Mouse (Mus musculus) ovary, postnatal 36 days (tissue): ENCODE data around the gene Fbxo44.
"Not testable (repeated sequence)": the region's sequence is repeated elsewhere in the genome, so short reads cannot be mapped to it uniquely, and the experiment has no call there.

Experiments used
- DNase-seq: peaks from one replicate; pipeline ENCODE4 v3.0.0; 2022; ENCODE audit warnings: low spot score, mixed read lengths

Gene Fbxo44

GRCm38 (mm10) chr4:148130133-148130532 lies 30.1 kb downstream of the Fbxo44 start, which contains the start of gene Mad2l2:
Gene Mad2l2, plus strand, starts transcription at chr4:148130384.
- no peak for DNase-seq

GRCm38 (mm10) chr4:148128672-148129071 lies 31.6 kb downstream of the Fbxo44 start:
- no peak for DNase-seq

- DNase-seq: no peak
Measured at GRCm38 (mm10) chr4:148128241-148128640, 32.0 kb downstream of the Fbxo44 start.

- DNase-seq: no peak
Measured at GRCm38 (mm10) chr4:148122694-148123066, 37.6 kb downstream of the Fbxo44 start.

- DNase-seq: no peak
Measured at GRCm38 (mm10) chr4:148121982-148122693, 38.1 kb downstream of the Fbxo44 start.

- DNase-seq: no peak
Measured at GRCm38 (mm10) chr4:148121362-148121761, 38.9 kb downstream of the Fbxo44 start.

- DNase-seq: no peak
Measured at GRCm38 (mm10) chr4:148120555-148120954, 39.7 kb downstream of the Fbxo44 start.

- not testable (repeated sequence) for DNase-seq
Measured at GRCm38 (mm10) chr4:148119578-148119977, 40.7 kb downstream of the Fbxo44 start.

GRCm38 (mm10) chr4:148117392-148117791 lies 42.9 kb downstream of the Fbxo44 start:
- DNase-seq: no peak

GRCm38 (mm10) chr4:148116657-148117056 lies 43.6 kb downstream of the Fbxo44 start:
- no peak for DNase-seq

GRCm38 (mm10) chr4:148115467-148115866 lies 44.8 kb downstream of the Fbxo44 start:
- DNase-seq: peak; percentile 42

GRCm38 (mm10) chr4:148114758-148115391 lies 45.4 kb downstream of the Fbxo44 start:
- DNase-seq: peak; percentile 83

GRCm38 (mm10) chr4:148112519-148112918 lies 47.8 kb downstream of the Fbxo44 start:
- DNase-seq: no peak

- DNase-seq: no peak
Measured at GRCm38 (mm10) chr4:148109215-148109614, 51.1 kb downstream of the Fbxo44 start.

- no peak for DNase-seq
Measured at GRCm38 (mm10) chr4:148108565-148109100, 51.6 kb downstream of the Fbxo44 start.

GRCm38 (mm10) chr4:148107621-148108291 lies 52.5 kb downstream of the Fbxo44 start:
- no peak for DNase-seq

GRCm38 (mm10) chr4:148104146-148104545 lies 56.1 kb downstream of the Fbxo44 start:
- DNase-seq: no peak
